In the genomic region with DNA sequence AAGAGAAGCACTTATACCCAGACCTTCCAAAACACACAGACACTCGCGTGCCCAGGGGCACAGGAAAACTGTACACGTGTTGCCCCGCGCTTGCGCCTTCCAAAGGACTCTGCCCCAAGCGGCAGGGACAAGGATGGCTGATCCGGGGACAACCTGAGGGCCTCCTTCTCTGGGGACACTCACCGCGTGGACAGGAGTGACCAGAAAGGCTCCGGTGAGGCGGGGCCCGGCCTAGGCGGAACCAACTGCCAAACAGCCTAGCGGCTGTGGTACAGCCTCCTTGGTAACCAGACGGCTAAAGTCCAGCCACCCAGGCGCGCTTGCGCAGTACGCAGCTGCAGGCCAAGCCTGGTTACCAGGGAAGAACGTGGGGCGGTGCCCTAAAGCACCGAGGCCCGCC, we compare ENCODE assay signal across 8 mouse cellular contexts. TPM values are rescaled to one million over a fixed set of nuclear protein-coding genes. Genes with fewer than 3 reads are reported as not detected.
DNase-seq lines count a peak whose midpoint lies in the region; ATAC-seq and TF ChIP-seq lines count a peak whose summit lies in the region.

A gene (plus strand): TSS at position 112 of the 400 bp plus-strand sequence.
A gene (minus strand): TSS at position 331 of the 400 bp plus-strand sequence.

- H3K27me3 ChIP-seq in CH12.LX (replicated peaks), result no peaks in the 10 kb centered on the region
- H3K27me3 ChIP-seq in forebrain, embryonic 13.5 days, result no peaks in the 10 kb centered on the region
- no peaks in the 10 kb centered on the region for H3K27me3 ChIP-seq in liver, postnatal 0 days (ENCODE audit: insufficient read depth, low read length)
- no peaks in the 10 kb centered on the region for H3K27me3 ChIP-seq in neural tube, embryonic 14.5 days (ENCODE audit: control insufficient read depth, insufficient read depth, low read length)

- dilution Hi-C loops in CH12.LX (cut with MboI; ENCODE audit: extremely low pct_ligation_motif_present, extremely low pct_unique_long_range_greater_than_20kb, low sequenced_read_pairs), result no loop called here

- no peak for TF ChIP-seq EP300 in CH12.LX (IDR thresholded peaks at IDR 0.05; ENCODE audit: low read length)
- TF ChIP-seq EP300 in liver, postnatal 0 days (IDR thresholded peaks at IDR 0.05; ENCODE audit: low read depth), result peak; percentile 32; the same call in 1 of the 2 replicates

- in situ Hi-C loops in CH12.LX (cut with MboI; ENCODE audit: low pct_ligation_motif_present, low pct_unique_long_range_greater_than_20kb, low sequenced_read_pairs), result no loop called here

- H3K4me3 ChIP-seq in CH12.LX (replicated peaks in 1 of 3; ENCODE audit: low read depth in 2 of 3, low read length in 2 of 3, poor library complexity in 1 of 3), result peak within 1 kb of the TSS; percentile 62 to 74 (median 74)
- H3K4me3 ChIP-seq in forebrain, embryonic 13.5 days, result peak within 1 kb of the TSS; percentile 44
- peak within 1 kb of the TSS; percentile 51 for H3K4me3 ChIP-seq in liver, postnatal 0 days (ENCODE audit: low read depth, low read length)
- peak within 1 kb of the TSS; percentile 53 for H3K4me3 ChIP-seq in neural tube, embryonic 14.5 days (ENCODE audit: low read depth, low read length)

- no peak for TF ChIP-seq RAD21 in CH12.LX (IDR thresholded peaks at IDR 0.05; ENCODE audit: low read depth, low read length)

- DNase-seq in CH12.LX (ENCODE audit: extremely low read depth), result peak; percentile 78
- peak; percentile 62 for DNase-seq in c-Kit-positive CD71-positive TER-119-negative erythroid progenitor cells, embryonic 14.5 days (ENCODE audit: low read depth)
- DNase-seq in heart, postnatal 10 days, result peak; percentile 95 to 96
- peak; percentile 88 for DNase-seq in large intestine, adult 2 months (ENCODE audit: low read depth, low spot score)
- peak; percentile 91 for DNase-seq in liver, postnatal 0 days
- peak; percentile 92 for DNase-seq in testis, postnatal 10 days (ENCODE audit: low spot score)

- WGBS in forebrain, embryonic 13.5 days, result 0% methylated on average over 24 of the region's 24 CpGs
- under 1% methylated on average over 24 of the region's 24 CpGs for WGBS in large intestine, adult 2 months
- WGBS in liver, postnatal 0 days (ENCODE audit: insufficient replicate concordance), result under 1% methylated on average over 24 of the region's 24 CpGs
- WGBS in neural tube, embryonic 14.5 days, result 0% methylated on average over 24 of the region's 24 CpGs

- peaks cover 3 to 36% of the 10 kb centered on the region in 2 experiments for H3K4me1 ChIP-seq in CH12.LX (ENCODE audit: control insufficient read depth in 1 of 2, insufficient read depth in 2 of 2)
- peaks cover 57% of the 10 kb centered on the region for H3K4me1 ChIP-seq in forebrain, embryonic 13.5 days
- peaks cover 45% of the 10 kb centered on the region for H3K4me1 ChIP-seq in liver, postnatal 0 days (ENCODE audit: insufficient read depth)
- peaks cover 18% of the 10 kb centered on the region for H3K4me1 ChIP-seq in neural tube, embryonic 14.5 days (ENCODE audit: control insufficient read depth, insufficient read depth, low read length)

- peak within 1 kb of the TSS; percentile 95 for H3K4me2 ChIP-seq in CH12.LX (ENCODE audit: insufficient read depth, low read depth, poor library complexity, severe bottlenecking)
- peak within 1 kb of the TSS; percentile 61 for H3K4me2 ChIP-seq in forebrain, embryonic 13.5 days
- H3K4me2 ChIP-seq in liver, postnatal 0 days (ENCODE audit: low read depth, low read length), result peak within 1 kb of the TSS; percentile 78
- H3K4me2 ChIP-seq in neural tube, embryonic 14.5 days (ENCODE audit: low read depth, low read length), result peak within 1 kb of the TSS; percentile 78

- peak within 1 kb of the TSS; percentile 82 for H3K9ac ChIP-seq in CH12.LX (ENCODE audit: insufficient read depth, low read depth)
- H3K9ac ChIP-seq in forebrain, embryonic 13.5 days, result peak within 1 kb of the TSS; percentile 66
- H3K9ac ChIP-seq in liver, postnatal 0 days (replicated peaks), result peak within 1 kb of the TSS; percentile 71
- H3K9ac ChIP-seq in neural tube, embryonic 14.5 days (replicated peaks; ENCODE audit: low read depth, low read length), result peak within 1 kb of the TSS; percentile 58

- intact Hi-C loops in heart, postnatal 10 days (cut with DNase I), result no loop called here

- no peaks in the 10 kb centered on the region for H3K79me2 ChIP-seq in CH12.LX (replicated peaks; ENCODE audit: control insufficient read depth, extremely low read depth, insufficient read depth, poor library complexity, severe bottlenecking)

- no peak within 1 kb of the TSS; the same call in 1 of the 2 replicates for H3K27ac ChIP-seq in CH12.LX (ENCODE audit: insufficient read depth, low read depth)
- H3K27ac ChIP-seq in forebrain, embryonic 13.5 days, result peak within 1 kb of the TSS; percentile 14
- peak within 1 kb of the TSS; percentile 88 for H3K27ac ChIP-seq in liver, postnatal 0 days (ENCODE audit: low read depth)
- peak within 1 kb of the TSS; percentile 70 for H3K27ac ChIP-seq in neural tube, embryonic 14.5 days (ENCODE audit: low read depth, low read length)

- TF ChIP-seq CTCF in CH12.LX (conservative IDR thresholded peaks at IDR 0.05 in 1 of 2, IDR thresholded peaks at IDR 0.05 in 1 of 2; ENCODE audit: low read depth in 2 of 2, low read length in 2 of 2), result peak in 1 of 2 experiments; percentile 27; a peak in 1 of 4 replicates
- TF ChIP-seq CTCF in liver, postnatal 0 days (IDR thresholded peaks at IDR 0.05; ENCODE audit: low read depth), result peak; percentile 65

- no peaks in the 10 kb centered on the region for H3K9me3 ChIP-seq in CH12.LX (replicated peaks; ENCODE audit: low read length)
- no peaks in the 10 kb centered on the region for H3K9me3 ChIP-seq in forebrain, embryonic 13.5 days (replicated peaks)
- no peaks in the 10 kb centered on the region for H3K9me3 ChIP-seq in liver, postnatal 0 days (ENCODE audit: low read length)
- H3K9me3 ChIP-seq in neural tube, embryonic 14.5 days (ENCODE audit: control insufficient read depth, low read length), result no peaks in the 10 kb centered on the region

- ATAC-seq in forebrain, embryonic 13.5 days, result peak; percentile 88
- ATAC-seq in liver, postnatal 0 days, result peak; percentile 96
- ATAC-seq in neural tube, embryonic 14.5 days (ENCODE audit: low read depth), result peak; percentile 78

- peaks cover 0 to 41% of the 10 kb centered on the region in 2 experiments for H3K36me3 ChIP-seq in CH12.LX (replicated peaks in 1 of 2; ENCODE audit: control insufficient read depth in 1 of 2, insufficient read depth in 1 of 2, low read length in 1 of 2)
- no peaks in the 10 kb centered on the region for H3K36me3 ChIP-seq in forebrain, embryonic 13.5 days (ENCODE audit: poor library complexity, severe bottlenecking)
- H3K36me3 ChIP-seq in liver, postnatal 0 days (replicated peaks; ENCODE audit: insufficient read depth, low read length), result no peaks in the 10 kb centered on the region
- no peaks in the 10 kb centered on the region for H3K36me3 ChIP-seq in neural tube, embryonic 14.5 days (ENCODE audit: control insufficient read depth, insufficient read depth, low read length)

- peak; percentile 72 for TF ChIP-seq POLR2A in CH12.LX (IDR thresholded peaks at IDR 0.05; ENCODE audit: low read depth, low read length)

TF ChIP-seq in CH12.LX, 34 proteins besides CTCF, POLR2A, EP300 and RAD21 (continues in another document):
- TF ChIP-seq USF1 (IDR thresholded peaks at IDR 0.05; ENCODE audit: low read depth, low read length) (peak; percentile 31), TBP (conservative IDR thresholded peaks at IDR 0.05; ENCODE audit: low read depth, low read length) (no peak), CHD1 (IDR thresholded peaks at IDR 0.05; ENCODE audit: low read depth, low read length) (no peak), JUND (conservative IDR thresholded peaks at IDR 0.05; ENCODE audit: low read depth, low read length) (no peak), ELF1 (IDR thresholded peaks at IDR 0.05; ENCODE audit: low read depth, low read length) (peak; percentile 61), MAZ (IDR thresholded peaks at IDR 0.05; ENCODE audit: low read depth, low read length) (no peak), MYC (IDR thresholded peaks at IDR 0.05; ENCODE audit: low read depth, low read length) (peak; percentile 86), ZNF384 (IDR thresholded peaks at IDR 0.05; ENCODE audit: low read depth, low read length) (no peak), IRF4 (IDR thresholded peaks at IDR 0.05; ENCODE audit: low read depth, low read length) (no peak), USF2 (conservative IDR thresholded peaks at IDR 0.05; ENCODE audit: low read depth, low read length) (no peak), MEF2A (IDR thresholded peaks at IDR 0.05; ENCODE audit: borderline replicate concordance, low read depth, low read length) (no peak; the same call in 1 of the 2 replicates), KAT2A (IDR thresholded peaks at IDR 0.05; ENCODE audit: insufficient replicate concordance, low read length) (no peak), NRF1 (IDR thresholded peaks at IDR 0.05; ENCODE audit: low read depth, low read length) (peak; percentile 89), RCOR1 (conservative IDR thresholded peaks at IDR 0.05; ENCODE audit: low read depth, low read length) (no peak), E2F4 (IDR thresholded peaks at IDR 0.05; ENCODE audit: insufficient replicate concordance, low read depth, low read length) (no peak), UBTF (IDR thresholded peaks at IDR 0.05; ENCODE audit: low read depth, low read length) (no peak), PAX5 (IDR thresholded peaks at IDR 0.05; ENCODE audit: low read length) (no peak), POLR2AphosphoS2 (IDR thresholded peaks at IDR 0.05; ENCODE audit: low read depth, low read length) (no peak)

RNA-seq across cellular contexts. Expression of the first gene that starts in this region (rescaled TPM):
- 3.9 and 5.3 TPM in 2 replicates for total RNA-seq in CH12.LX (2012; rRNA removed)
- 2.9 and 3.6 TPM in 2 replicates for total RNA-seq in CH12.LX (2014; rRNA removed)
- polyA plus RNA-seq in CH12.LX (2012; ENCODE audit: insufficient read length, low read depth), result 4.4 and 5.4 TPM in 2 replicates
- polyA plus RNA-seq in forebrain, embryonic 13.5 days (2015; fragmentation: Nextera tagmentation; extraction: Ambion mirVana), result 3.0 and 4.3 TPM in 2 replicates
- 1 to 10 TPM; 4.6 to 6.2 TPM for total RNA-seq in heart, postnatal 10 days (2021)
- polyA plus RNA-seq in large intestine, adult 2 months (2012; rRNA removed), result 58.1 and 64.3 TPM in 2 replicates
- polyA plus RNA-seq in liver, postnatal 0 days (2015; fragmentation: Nextera tagmentation; extraction: Ambion mirVana), result 41.4 and 47.9 TPM in 2 replicates
- 8.6 TPM in 2 replicates for polyA plus RNA-seq in neural tube, embryonic 14.5 days (2014; fragmentation: Nextera tagmentation; extraction: Ambion mirVana)

RNA-seq across cellular contexts. Expression of the second gene that starts in this region (rescaled TPM):
- total RNA-seq in CH12.LX (2012; rRNA removed) (20.4 and 20.6 TPM in 2 replicates), CH12.LX (2014; rRNA removed) (15.6 and 18.2 TPM in 2 replicates)
- 23.3 and 26.6 TPM in 2 replicates for polyA plus RNA-seq in CH12.LX (2012; ENCODE audit: insufficient read length, low read depth)
- 40.5 and 50.9 TPM in 2 replicates for polyA plus RNA-seq in forebrain, embryonic 13.5 days (2015; fragmentation: Nextera tagmentation; extraction: Ambion mirVana)
- total RNA-seq in heart, postnatal 10 days (2021), result 10 to 100 TPM; 20.0 to 22.4 TPM
- 43.9 and 46.5 TPM in 2 replicates for polyA plus RNA-seq in large intestine, adult 2 months (2012; rRNA removed)
- 15.8 and 16.2 TPM in 2 replicates for polyA plus RNA-seq in liver, postnatal 0 days (2015; fragmentation: Nextera tagmentation; extraction: Ambion mirVana)
- 59.5 and 66.9 TPM in 2 replicates for polyA plus RNA-seq in neural tube, embryonic 14.5 days (2014; fragmentation: Nextera tagmentation; extraction: Ambion mirVana)
